Mouse (Mus musculus) embryonic stem cell, embryonic (primary cell): Measurements from ENCODE around the gene Arl10.

ENCODE experiments used
- CTCF ChIA-PET, 4 experiments: fragments of 300-600 bp in 2 of 4; fragments of 350-600 bp in 2 of 4; sonication (Branson Sonifier 250); formaldehyde crosslinking; loops; one replicate each; lab custom pipeline; 2022; ENCODE audit warnings: inconsistent platforms in 2 of 4; lab: Charles Lee
- POLR2A ChIA-PET, 4 experiments: fragments of 300-600 bp in 2 of 4; fragments of 350-600 bp in 2 of 4; sonication (Branson Sonifier 250); formaldehyde crosslinking; loops; one replicate each; lab custom pipeline; 2022; ENCODE audit warnings: antibody characterized with exemption in 4 of 4, inconsistent platforms in 1 of 4; lab: Charles Lee

Arl10 gene

GRCm38 (mm10) chr13:54596870-54597269 is 22.1 kb downstream of the Arl10 start:
- POLR2A ChIA-PET: interaction anchor here in 2 of 4 experiments (0.5 to 2.5 kb wide), 7 partner anchors 9 to 69 kb away, joined by 3 to 9 read pairs (median 3); partner anchors contain the start of gene Faf2 (in 1 of the 2)

DNA sequence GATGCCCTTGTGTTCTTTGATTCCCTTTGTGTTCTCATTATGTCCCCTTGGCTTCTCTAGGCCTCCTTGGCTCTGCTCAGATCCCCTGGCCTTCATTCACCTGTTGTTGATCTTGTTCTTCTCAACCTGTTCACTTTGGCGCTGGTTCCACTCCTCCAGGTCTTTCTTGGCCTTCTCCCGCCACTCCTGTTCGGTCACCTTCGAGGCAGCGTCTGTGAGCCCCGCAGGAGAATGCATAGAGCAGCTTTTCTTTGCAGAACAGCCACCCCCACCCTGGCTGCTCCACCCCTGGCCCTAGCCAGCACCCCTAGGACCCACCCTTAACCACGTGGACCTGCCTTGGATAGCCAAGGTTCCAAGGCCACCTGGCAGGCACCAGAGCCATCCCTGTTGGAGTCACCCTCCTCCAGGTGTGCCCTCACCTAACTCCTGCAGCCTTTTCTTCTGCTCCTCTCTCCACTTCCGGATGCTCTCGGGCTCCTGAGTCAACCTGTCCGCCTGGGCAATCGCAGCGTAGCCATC is 23.9 kb downstream of the Arl10 start:
- CTCF ChIA-PET: interaction anchor here in 1 of 4 experiments (0.6 kb wide), 1 partner anchor 17 kb away, joined by 3 read pairs; no protein-coding TSS in a partner anchor
- POLR2A ChIA-PET: interaction anchor here in 1 of 4 experiments (0.6 kb wide), 1 partner anchor 420 kb away, joined by 7 read pairs; no protein-coding TSS in a partner anchor

More at GRCm38 (mm10) chr13:54596870-54597269, 22.1 kb downstream of the Arl10 start:
- CTCF ChIA-PET: no interaction called here

DNA sequence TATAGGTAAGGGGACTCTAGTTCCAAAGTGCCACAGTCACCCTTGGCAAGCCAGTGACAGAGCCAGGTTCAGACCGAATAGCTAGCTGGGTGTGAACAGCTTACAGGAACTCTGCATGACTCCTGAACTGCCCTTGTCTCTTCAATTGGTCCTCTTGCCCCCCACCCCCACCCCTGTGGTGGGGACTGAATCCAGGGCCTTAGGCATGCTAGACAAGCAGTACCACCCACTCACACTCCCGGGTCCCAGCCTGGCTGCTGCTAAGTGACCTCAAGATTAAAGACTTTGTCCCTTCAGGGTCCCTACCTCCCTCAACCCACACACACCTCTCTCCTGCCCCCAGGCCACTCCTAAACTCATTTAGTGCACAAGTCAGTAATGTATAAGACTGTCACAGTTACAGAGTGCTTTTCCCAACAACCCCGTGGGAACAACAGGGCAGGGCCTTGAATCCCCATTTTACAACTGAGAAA is 27.9 kb downstream of the Arl10 start:
- ChIA-PET CTCF (interaction anchor here in 2 of 4 experiments (0.6 to 1.0 kb wide), 2 partner anchors 30 to 37 kb away, joined by 3 to 6 read pairs; partner anchors contain the start of gene 4833439L19Rik (in 1 of the 2)), POLR2A (interaction anchor here in 2 of 4 experiments (0.6 to 4.9 kb wide), 11 partner anchors 9 to 143 kb away, joined by 3 to 54 read pairs (median 4); partner anchors contain the start of genes Higd2a (in 2 of the 2), Nop16 (in 2 of the 2), Arl10 (in 1 of the 2) and Cltb (in 1 of the 2))

- ChIA-PET CTCF (interaction anchor here in 2 of 4 experiments (0.6 to 1.0 kb wide), 2 partner anchors 11 to 29 kb away, joined by 3 to 5 read pairs; no protein-coding TSS in a partner anchor), POLR2A (interaction anchor here in 3 of 4 experiments (0.7 to 4.9 kb wide), 20 partner anchors 8 to 157 kb away, joined by 3 to 54 read pairs (median 5); partner anchors contain the start of genes Higd2a (in 3 of the 3), Nop16 (in 3 of the 3), 4833439L19Rik (in 1 of the 3) and Faf2 (in 1 of the 3))
Measured at GRCm38 (mm10) chr13:54603501-54603900, 28.7 kb downstream of the Arl10 start.

GRCm38 (mm10) chr13:54604221-54604620 is 29.4 kb downstream of the Arl10 start:
- ChIA-PET CTCF (interaction anchor here in 2 of 4 experiments (0.6 to 1.4 kb wide), 2 partner anchors 136 to 233 kb away, joined by 4 read pairs; partner anchors contain the start of genes Cplx2 (in 1 of the 2) and Thoc3 (in 1 of the 2)), POLR2A (interaction anchor here in 3 of 4 experiments (0.7 to 4.9 kb wide), 23 partner anchors 9 to 283 kb away, joined by 3 to 54 read pairs (median 4); partner anchors contain the start of genes Higd2a (in 3 of the 3), Nop16 (in 3 of the 3), 4833439L19Rik (in 1 of the 3) and Faf2 (in 1 of the 3))

DNA sequence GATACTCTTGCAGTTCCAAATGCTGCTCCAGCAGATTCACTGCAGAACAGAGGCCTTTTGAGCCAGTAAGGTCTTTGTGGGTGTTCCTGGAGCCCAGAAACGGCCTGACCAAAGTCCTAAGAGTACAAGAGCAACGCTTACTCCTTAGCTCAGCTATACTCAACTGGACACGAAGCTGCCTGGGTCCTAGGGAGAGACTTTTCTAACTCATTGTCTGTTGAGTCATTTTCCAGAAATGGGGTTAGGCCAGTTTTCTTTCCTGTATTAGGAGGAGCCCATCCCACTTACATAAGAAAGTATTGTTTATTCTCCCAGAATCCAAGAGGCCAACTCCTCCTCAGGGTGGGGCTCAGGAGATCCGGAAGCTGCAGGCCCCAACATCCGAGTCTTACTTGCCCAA is 30.6 kb downstream of the Arl10 start:
- ChIA-PET POLR2A (interaction anchor here in 3 of 4 experiments (1.0 to 4.9 kb wide), 19 partner anchors 8 to 101 kb away, joined by 3 to 54 read pairs (median 4); partner anchors contain the start of genes Higd2a (in 3 of the 3), Nop16 (in 3 of the 3), Faf2 (in 2 of the 3) and Simc1 (in 1 of the 3)), CTCF (interaction anchor here in 1 of 4 experiments (1.1 kb wide), 1 partner anchor 158 kb away, joined by 4 read pairs; no protein-coding TSS in a partner anchor)

- ChIA-PET POLR2A (interaction anchor here in 3 of 4 experiments (0.6 to 4.1 kb wide), 7 partner anchors 9 to 46 kb away, joined by 3 to 46 read pairs (median 3); partner anchors contain the start of genes Higd2a (in 2 of the 3), Nop16 (in 2 of the 3) and Faf2 (in 1 of the 3)), CTCF (interaction anchor here in 1 of 4 experiments (0.7 kb wide), 1 partner anchor 159 kb away, joined by 3 read pairs; no protein-coding TSS in a partner anchor)
Measured at GRCm38 (mm10) chr13:54607204-54607603, 32.4 kb downstream of the Arl10 start.

- ChIA-PET CTCF (interaction anchor here (0.6 to 1.7 kb wide), 6 partner anchors 8 to 1658 kb away, joined by 3 to 8 read pairs (median 6); partner anchors contain the start of gene 4833439L19Rik (in 1 of the 4)), POLR2A (interaction anchor here in 3 of 4 experiments (0.6 to 4.8 kb wide), 26 partner anchors 8 to 104 kb away, joined by 3 to 53 read pairs (median 5); partner anchors contain the start of genes Faf2 (in 2 of the 3), Higd2a (in 2 of the 3), Nop16 (in 2 of the 3) and Arl10 (in 1 of the 3))
Measured at GRCm38 (mm10) chr13:54608002-54608401, 33.2 kb downstream of the Arl10 start.

- ChIA-PET POLR2A (interaction anchor here in 3 of 4 experiments (0.5 to 4.8 kb wide), 40 partner anchors 8 to 371 kb away, joined by 3 to 53 read pairs (median 4); partner anchors contain the start of genes Higd2a (in 3 of the 3), Nop16 (in 3 of the 3), Faf2 (in 2 of the 3) and Arl10 (in 1 of the 3)), CTCF (interaction anchor here in 3 of 4 experiments (0.6 to 1.7 kb wide), 9 partner anchors 8 to 1657 kb away, joined by 3 to 8 read pairs (median 5); partner anchors contain the start of genes 4833439L19Rik (in 1 of the 3), Faf2 (in 1 of the 3), Higd2a (in 1 of the 3) and Nop16 (in 1 of the 3))
Measured at GRCm38 (mm10) chr13:54608666-54609065, 33.9 kb downstream of the Arl10 start.

GRCm38 (mm10) chr13:54609301-54609700 is 34.5 kb downstream of the Arl10 start:
- ChIA-PET POLR2A (interaction anchor here in 3 of 4 experiments (0.6 to 4.8 kb wide), 30 partner anchors 9 to 372 kb away, joined by 3 to 53 read pairs (median 4); partner anchors contain the start of genes Higd2a (in 3 of the 3), Nop16 (in 3 of the 3), Faf2 (in 2 of the 3) and Arl10 (in 1 of the 3)), CTCF (interaction anchor here in 3 of 4 experiments (0.6 to 1.7 kb wide), 12 partner anchors 9 to 496 kb away, joined by 3 to 8 read pairs (median 3); partner anchors contain the start of genes 4833439L19Rik (in 1 of the 3), Faf2 (in 1 of the 3), Higd2a (in 1 of the 3) and Nop16 (in 1 of the 3))

DNA sequence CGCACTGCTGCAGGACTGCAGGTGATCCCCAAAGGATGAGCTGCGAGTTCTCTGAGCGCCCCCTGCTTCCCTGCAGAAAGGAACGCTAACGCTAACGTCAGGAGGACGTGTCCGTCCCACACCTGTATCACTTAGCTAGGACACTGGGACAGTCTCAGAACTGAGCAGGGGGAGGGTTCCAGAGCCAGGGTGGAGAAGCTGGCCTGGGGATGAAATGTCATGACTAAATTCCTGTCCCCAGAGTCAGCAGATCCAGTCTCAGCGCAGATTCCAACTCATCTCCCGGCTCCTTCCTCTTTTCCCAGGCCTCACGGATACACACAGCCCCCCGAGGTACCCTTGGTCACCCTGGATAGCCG is 35.8 kb downstream of the Arl10 start:
- ChIA-PET CTCF (interaction anchor here in 1 of 4 experiments (0.6 kb wide), 1 partner anchor 153 kb away, joined by 3 read pairs; no protein-coding TSS in a partner anchor), POLR2A (interaction anchor here in 3 of 4 experiments (0.5 to 4.8 kb wide), 12 partner anchors 8 to 395 kb away, joined by 3 to 53 read pairs (median 6); partner anchors contain the start of genes Higd2a (in 2 of the 3), Nop16 (in 2 of the 3), Simc1 (in 2 of the 3) and Arl10 (in 1 of the 3))

- ChIA-PET CTCF (interaction anchor here (0.5 to 0.8 kb wide), 4 partner anchors 10 to 1777 kb away, joined by 3 to 10 read pairs (median 5); partner anchors contain the start of gene Faf2 (in 1 of the 4)), POLR2A (interaction anchor here in 3 of 4 experiments (0.5 to 4.8 kb wide), 23 partner anchors 8 to 926 kb away, joined by 3 to 53 read pairs (median 4); partner anchors contain the start of genes Higd2a (in 3 of the 3), Nop16 (in 3 of the 3), Faf2 (in 2 of the 3) and Simc1 (in 2 of the 3))
Measured at GRCm38 (mm10) chr13:54610972-54611754, 36.3 kb downstream of the Arl10 start, which contains the start of gene Cltb. Gene Cltb, minus strand, starts transcription at chr13:54611344.

GRCm38 (mm10) chr13:54613141-54613540 is 38.3 kb downstream of the Arl10 start:
- ChIA-PET CTCF (interaction anchor here in 2 of 4 experiments (0.5 to 1.5 kb wide), 9 partner anchors 13 to 1335 kb away, joined by 3 to 4 read pairs (median 3); partner anchors contain the start of genes Cplx2 (in 1 of the 2), Higd2a (in 1 of the 2) and Nop16 (in 1 of the 2)), POLR2A (interaction anchor here in 3 of 4 experiments (0.6 to 1.7 kb wide), 9 partner anchors 8 to 176 kb away, joined by 3 to 6 read pairs (median 4); partner anchors contain the start of genes Higd2a (in 2 of the 3), Nop16 (in 2 of the 3), Simc1 (in 1 of the 3) and Tspan17 (in 1 of the 3))

DNA sequence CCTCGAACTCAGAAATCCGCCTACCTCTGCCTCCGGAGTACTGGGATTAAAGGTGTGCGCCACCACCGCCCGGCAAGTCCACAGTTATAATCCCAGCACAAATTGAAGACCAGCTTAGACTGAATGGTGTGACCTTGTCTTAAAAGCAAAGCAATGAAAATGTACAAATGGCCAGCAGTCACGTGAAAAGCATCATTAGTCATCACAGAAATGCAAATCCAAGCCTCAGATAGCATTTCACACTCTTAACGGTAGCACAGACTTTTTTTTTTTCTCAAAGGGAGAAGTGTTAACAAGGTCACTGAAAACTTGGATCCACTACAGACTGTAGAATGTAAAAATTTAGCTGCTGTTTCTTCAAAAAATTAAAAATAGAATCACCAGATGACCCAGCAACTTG is 41.5 kb downstream of the Arl10 start:
- CTCF ChIA-PET: interaction anchor here in 3 of 4 experiments (0.5 to 1.9 kb wide), 6 partner anchors 8 to 1155 kb away, joined by 3 to 15 read pairs (median 4); no protein-coding TSS in a partner anchor
- POLR2A ChIA-PET: interaction anchor here in 2 of 4 experiments (0.6 to 3.6 kb wide), 19 partner anchors 8 to 306 kb away, joined by 3 to 25 read pairs (median 6); partner anchors contain the start of genes Higd2a (in 2 of the 2), Nop16 (in 2 of the 2), 4833439L19Rik (in 1 of the 2) and Arl10 (in 1 of the 2)

GRCm38 (mm10) chr13:54616998-54617397 is 42.2 kb downstream of the Arl10 start:
- POLR2A ChIA-PET: interaction anchor here in 3 of 4 experiments (0.5 to 3.6 kb wide), 18 partner anchors 9 to 699 kb away, joined by 3 to 25 read pairs (median 6); partner anchors contain the start of genes Higd2a (in 2 of the 3), Nop16 (in 2 of the 3) and Arl10 (in 1 of the 3)
- CTCF ChIA-PET: interaction anchor here in 2 of 4 experiments (0.6 to 1.9 kb wide), 7 partner anchors 9 to 1580 kb away, joined by 3 to 7 read pairs (median 3); no protein-coding TSS in a partner anchor
